Mouse (Mus musculus) CH12.LX (cell line): Measurements from ENCODE around the gene Pde5a. TPM values are rescaled to one million over a fixed set of nuclear protein-coding genes. Genes with fewer than 3 reads are reported as not detected.

Source experiments
- DNase-seq: peaks from one replicate; pipeline ENCODE4 v3.0.0-alpha.2; 2013; ENCODE audit errors: extremely low read depth
- H3K27ac ChIP-seq: 2 replicates; pipeline ENCODE4 v1.5.1; 2012; ENCODE audit warnings: low read depth, mild to moderate bottlenecking, control low read depth, moderate library complexity; ENCODE audit not compliant: insufficient read depth
- H3K27me3 ChIP-seq: replicated peaks from 2 replicates; pipeline ENCODE3; 2012; ENCODE audit warnings: inconsistent platforms
- H3K36me3 ChIP-seq, 2 experiments: replicated peaks in 1 of 2; 2 replicates each; pipeline versions ENCODE3 to v1.6.1; 2012; ENCODE audit warnings: inconsistent platforms in 1 of 2, low read length in 1 of 2, mild to moderate bottlenecking in 1 of 2, mixed read lengths in 1 of 2, moderate library complexity in 1 of 2; ENCODE audit not compliant: control insufficient read depth in 1 of 2, insufficient read depth in 1 of 2
- H3K4me1 ChIP-seq, 2 experiments: 2 replicates each; pipeline ENCODE4 v1.6.1; 2012; ENCODE audit warnings: inconsistent platforms in 1 of 2, moderate library complexity in 1 of 2; ENCODE audit not compliant: insufficient read depth in 2 of 2, control insufficient read depth in 1 of 2
- H3K4me2 ChIP-seq: 2 replicates; pipeline ENCODE4 v1.6.1; 2012; ENCODE audit warnings: low read depth, mild to moderate bottlenecking, control low read depth; ENCODE audit not compliant: poor library complexity, insufficient read depth, severe bottlenecking
- H3K4me3 ChIP-seq, 3 experiments: fragments of 150-350 bp in 1 of 3; sonication (generic) in 1 of 3; replicated peaks in 1 of 3; 2 replicates each; pipeline versions ENCODE3 to v1.5.1; 2011 to 2012; ENCODE audit warnings: low read depth in 2 of 3, low read length in 2 of 3, mild to moderate bottlenecking in 2 of 3, moderate library complexity in 2 of 3, control low read depth in 1 of 3, improper control_type of control experiment in 1 of 3, inconsistent platforms in 1 of 3, mixed read lengths in 1 of 3; ENCODE audit not compliant: poor library complexity in 1 of 3
- H3K79me2 ChIP-seq: replicated peaks from 2 replicates; pipeline ENCODE4 v1.6.1; 2012; ENCODE audit warnings: mild to moderate bottlenecking, moderate library complexity; ENCODE audit not compliant: control insufficient read depth, poor library complexity, insufficient read depth, severe bottlenecking; ENCODE audit errors: extremely low read depth
- H3K9ac ChIP-seq: 2 replicates; pipeline ENCODE4 v1.6.1; 2012; ENCODE audit warnings: low read depth, mild to moderate bottlenecking, control low read depth, moderate library complexity; ENCODE audit not compliant: insufficient read depth
- H3K9me3 ChIP-seq: replicated peaks from 2 replicates; pipeline ENCODE3; 2012; ENCODE audit warnings: low read length, inconsistent platforms, mixed read lengths
- BHLHE40 ChIP-seq: IDR thresholded peaks from 2 replicates; pipeline ENCODE4 v1.6.1; 2011; ENCODE audit warnings: mild to moderate bottlenecking, low read depth, low read length, improper control_type of control experiment
- CHD1 ChIP-seq: IDR thresholded peaks from 2 replicates; pipeline ENCODE4 v1.6.1; 2012; ENCODE audit warnings: low read depth, low read length, improper control_type of control experiment, inconsistent platforms
- CTCF ChIP-seq, 2 experiments: IDR thresholded peaks in 1 of 2; conservative IDR thresholded peaks in 1 of 2; 2 replicates each; pipeline ENCODE4 v1.5.1; 2011 to 2012; ENCODE audit warnings: low read depth in 2 of 2, low read length in 2 of 2, improper control_type of control experiment in 1 of 2, inconsistent platforms in 1 of 2, mild to moderate bottlenecking in 1 of 2, moderate library complexity in 1 of 2
- E2F4 ChIP-seq: IDR thresholded peaks from 2 replicates; pipeline ENCODE4 v1.6.1; 2011; ENCODE audit warnings: low read depth, low read length, improper control_type of control experiment; ENCODE audit not compliant: insufficient replicate concordance
- ELF1 ChIP-seq: IDR thresholded peaks from 2 replicates; pipeline ENCODE4 v1.6.1; 2014; ENCODE audit warnings: low read depth, mild to moderate bottlenecking, inconsistent platforms, low read length, improper control_type of control experiment
- ETS1 ChIP-seq: conservative IDR thresholded peaks from 2 replicates; pipeline ENCODE4 v1.6.1; 2012; ENCODE audit warnings: low read depth, mild to moderate bottlenecking, inconsistent platforms, low read length, improper control_type of control experiment, moderate library complexity
- GABPA ChIP-seq: IDR thresholded peaks from 2 replicates; pipeline ENCODE4 v1.6.1; 2012; ENCODE audit warnings: low read depth, low read length, improper control_type of control experiment, inconsistent platforms; ENCODE audit not compliant: insufficient replicate concordance
- HCFC1 ChIP-seq: IDR thresholded peaks from 2 replicates; pipeline ENCODE4 v1.6.1; 2012; ENCODE audit warnings: low read depth, mild to moderate bottlenecking, inconsistent platforms, low read length, improper control_type of control experiment
- IRF4 ChIP-seq: IDR thresholded peaks from 2 replicates; pipeline ENCODE4 v1.6.1; 2014; ENCODE audit warnings: low read depth, mild to moderate bottlenecking, inconsistent platforms, low read length, improper control_type of control experiment
- MAFK ChIP-seq: IDR thresholded peaks from 2 replicates; pipeline ENCODE4 v1.6.1; 2011; ENCODE audit warnings: low read length, improper control_type of control experiment; ENCODE audit not compliant: insufficient replicate concordance
- MAX ChIP-seq: IDR thresholded peaks from 2 replicates; pipeline ENCODE4 v1.6.1; 2011; ENCODE audit warnings: low read length, improper control_type of control experiment
- MEF2A ChIP-seq: IDR thresholded peaks from 2 replicates; pipeline ENCODE4 v1.6.1; 2014; ENCODE audit warnings: low read depth, mild to moderate bottlenecking, inconsistent platforms, low read length, improper control_type of control experiment, borderline replicate concordance
- MXI1 ChIP-seq: IDR thresholded peaks from 2 replicates; pipeline ENCODE4 v1.6.1; 2011; ENCODE audit warnings: mild to moderate bottlenecking, low read depth, low read length, improper control_type of control experiment
- MYC ChIP-seq: IDR thresholded peaks from 2 replicates; pipeline ENCODE4 v1.6.1; 2011; ENCODE audit warnings: low read depth, mild to moderate bottlenecking, improper control_type of control experiment, low read length
- PAX5 ChIP-seq: IDR thresholded peaks from 2 replicates; pipeline ENCODE4 v1.6.1; 2012; ENCODE audit warnings: low read length, inconsistent platforms, mixed read lengths
- POLR2A ChIP-seq: IDR thresholded peaks from 2 replicates; pipeline ENCODE4 v1.6.1; 2011; ENCODE audit warnings: low read depth, mild to moderate bottlenecking, improper control_type of control experiment, low read length
- POLR2AphosphoS2 ChIP-seq: IDR thresholded peaks from 2 replicates; pipeline ENCODE4 v1.6.1; 2011; ENCODE audit warnings: low read depth, low read length, improper control_type of control experiment
- SIN3A ChIP-seq: IDR thresholded peaks from 2 replicates; pipeline ENCODE4 v1.6.1; 2012; ENCODE audit warnings: low read length, improper control_type of control experiment, inconsistent platforms
- TCF12 ChIP-seq: IDR thresholded peaks from 2 replicates; pipeline ENCODE4 v1.6.1; 2014; ENCODE audit warnings: low read depth, mild to moderate bottlenecking, inconsistent platforms, low read length, improper control_type of control experiment
- USF1 ChIP-seq: IDR thresholded peaks from 2 replicates; pipeline ENCODE4 v1.6.1; 2014; ENCODE audit warnings: low read depth, mild to moderate bottlenecking, inconsistent platforms, low read length, improper control_type of control experiment
- USF2 ChIP-seq: conservative IDR thresholded peaks from 2 replicates; pipeline ENCODE4 v1.6.1; 2011; ENCODE audit warnings: low read depth, low read length, improper control_type of control experiment
- ZC3H11A ChIP-seq: IDR thresholded peaks from 2 replicates; pipeline ENCODE4 v1.6.1; 2012; ENCODE audit warnings: low read depth, mild to moderate bottlenecking, inconsistent platforms, low read length, improper control_type of control experiment
- ZKSCAN1 ChIP-seq: IDR thresholded peaks from 2 replicates; pipeline ENCODE4 v1.6.1; 2012; ENCODE audit warnings: low read depth, inconsistent platforms, low read length, improper control_type of control experiment, borderline replicate concordance
- dilution Hi-C: fragments of 300-500 bp; cut with MboI; formaldehyde crosslinking; loops from 2 replicates; pipeline ENCODE4 v1.14.3; 2020; ENCODE audit warnings: low sequenced_read_pairs; ENCODE audit not compliant: extremely low pct_unique_long_range_greater_than_20kb, extremely low pct_ligation_motif_present
- in situ Hi-C: fragments of 300-500 bp; cut with MboI; formaldehyde crosslinking; loops from 3 replicates; pipeline ENCODE4 v1.14.3; 2019; ENCODE audit warnings: low sequenced_read_pairs, low pct_ligation_motif_present, low pct_unique_long_range_greater_than_20kb, mixed read lengths
- polyA plus RNA-seq: library from polyadenylated mRNA; unstranded; fragments of >175 nt; gene quantifications from 2 replicates; pipeline ENCODE4 v1.2.1, GENCODE M21; 2012; ENCODE audit warnings: low read depth; ENCODE audit not compliant: insufficient read length
- total RNA-seq, 2 experiments: library from RNA; depleted of rRNA; stranded (reverse); fragments of 300-350 nt in 1 of 2; fragments of >200 nt in 1 of 2; gene quantifications; 2 replicates each; pipeline ENCODE4 v1.2.3; 2012 to 2014

The Pde5a gene
- total and polyA plus RNA-seq, 3 experiments: 0.60 to 1.1 (median 1.0) TPM

DNA sequence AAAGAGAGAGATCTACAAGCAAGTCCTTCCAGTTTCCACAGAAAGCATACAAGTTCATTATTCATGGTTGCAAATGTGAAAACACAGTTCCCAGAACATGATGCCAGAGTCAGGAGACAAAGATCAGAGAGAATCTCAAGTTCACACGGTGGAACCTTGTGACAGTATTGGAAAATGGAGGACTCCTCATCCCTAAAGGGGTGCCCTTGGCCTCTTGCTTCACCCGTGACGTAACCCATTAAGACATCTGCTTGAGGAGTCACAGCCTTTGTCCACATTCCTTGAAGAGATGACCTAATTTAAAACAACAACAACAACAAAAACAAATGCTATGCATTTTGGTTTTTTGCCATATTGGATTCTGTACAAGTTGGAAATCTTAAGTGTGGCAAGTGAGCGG, 136.3 kb downstream of the Pde5a start:
- Histone ChIP-seq H3K4me3 (no peak overlapping the region), H3K4me1 (no peaks in the 10 kb centered on the region), H3K79me2 (no peaks in the 10 kb centered on the region), H3K36me3 (no peaks in the 10 kb centered on the region), H3K9ac (no peak overlapping the region), H3K27me3 (no peaks in the 10 kb centered on the region), H3K9me3 (no peaks in the 10 kb centered on the region), H3K27ac (no peak overlapping the region), H3K4me2 (no peak overlapping the region)
- dilution Hi-C loops (no loop called here), in situ Hi-C loops (no loop called here)
- TF ChIP-seq E2F4 (no peak), CTCF (conservative IDR thresholded peaks at IDR 0.05 in 1 of 2, IDR thresholded peaks at IDR 0.05 in 1 of 2; ENCODE audit: low read depth in 2 of 2, low read length in 2 of 2) (no peak), ZKSCAN1 (no peak), MAX (no peak), TCF12 (no peak), POLR2A (no peak), POLR2AphosphoS2 (no peak), MXI1 (no peak), IRF4 (no peak), MAFK (no peak), ETS1 (no peak)
- no peak for DNase-seq

DNA sequence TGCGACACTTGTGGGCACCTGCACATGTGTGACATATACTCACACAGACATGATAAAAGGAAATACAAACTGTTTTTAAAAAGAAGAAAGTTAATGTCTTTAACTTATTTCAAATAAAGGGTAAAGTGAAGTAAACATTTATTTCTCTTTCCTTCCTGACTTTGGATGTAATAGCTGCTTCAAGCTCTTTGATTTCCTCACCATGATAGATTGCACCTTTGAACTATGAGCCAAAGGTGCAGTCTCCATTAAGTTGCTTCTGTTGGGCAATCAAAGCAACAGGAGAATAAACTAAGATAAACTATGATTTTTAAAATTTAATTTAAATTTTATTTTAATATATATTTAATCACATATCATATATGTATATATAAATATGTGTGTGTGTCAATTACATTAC, 139.5 kb downstream of the Pde5a start:
- in situ Hi-C loops: no loop called here
- Histone ChIP-seq H3K27me3 (no peaks in the 10 kb centered on the region), H3K79me2 (no peaks in the 10 kb centered on the region), H3K9ac (no peak overlapping the region)
- TF ChIP-seq CTCF (conservative IDR thresholded peaks at IDR 0.05 in 1 of 2, IDR thresholded peaks at IDR 0.05 in 1 of 2; ENCODE audit: low read depth in 2 of 2, low read length in 2 of 2) (no peak), USF2 (no peak), USF1 (no peak), MYC (no peak), MXI1 (no peak), HCFC1 (no peak), ZC3H11A (no peak), GABPA (no peak), MEF2A (no peak), SIN3A (no peak), PAX5 (no peak), E2F4 (no peak), CHD1 (no peak), IRF4 (no peak), BHLHE40 (no peak), MAFK (no peak), ELF1 (no peak)
- TF ChIP-seq, all 38 proteins: peak for 0
- dilution Hi-C loops: no loop called here
- no peak overlapping the region for H3K4me3 ChIP-seq
- no peak overlapping the region for H3K4me2 ChIP-seq
- H3K9me3 ChIP-seq: no peaks in the 10 kb centered on the region
- no peak overlapping the region for H3K27ac ChIP-seq
- H3K36me3 ChIP-seq: no peaks in the 10 kb centered on the region
- no peaks in the 10 kb centered on the region for H3K4me1 ChIP-seq
- DNase-seq: no peak
